Mouse (Mus musculus): Measurements from ENCODE around the gene Zdbf2. TPM values are rescaled to one million over a fixed set of nuclear protein-coding genes. Genes with fewer than 3 reads are reported as not detected.
"Not testable (repeated sequence)": the region's sequence is repeated elsewhere in the genome, so short reads cannot be mapped to it uniquely, and the experiment has no call there.

Gene Zdbf2
- polyA plus RNA-seq, 1 experiment, result not detected

GRCm38 (mm10) chr1:63274046-63274730 lies 1.1 kb downstream of the Zdbf2 start:
- TF ChIP-seq CEBPB (IDR thresholded peaks at IDR 0.05; ENCODE audit: low read depth) (no peak), FOSL1 (IDR thresholded peaks at IDR 0.05; ENCODE audit: insufficient read depth, low read length, poor library complexity, severe bottlenecking) (no peak), MYOD1 (IDR thresholded peaks at IDR 0.05; ENCODE audit: control insufficient read depth, insufficient read length, low read depth) (no peak), MAX (IDR thresholded peaks at IDR 0.05) (no peak), MYOG (IDR thresholded peaks at IDR 0.05; ENCODE audit: control insufficient read depth, extremely low read depth, insufficient read length) (no peak), USF1 (IDR thresholded peaks at IDR 0.05; ENCODE audit: low read depth) (no peak), CTCF (IDR thresholded peaks at IDR 0.05; ENCODE audit: control insufficient read depth, insufficient read depth, insufficient read length) (no peak)
- Histone ChIP-seq H3K79me2 (ENCODE audit: control insufficient read depth, insufficient read depth) (no peaks in the 10 kb centered on the region), H3K79me3 (ENCODE audit: low read depth) (no peaks in the 10 kb centered on the region), H3K36me3 (ENCODE audit: control insufficient read depth, insufficient read depth) (no peaks in the 10 kb centered on the region), H3ac (ENCODE audit: control insufficient read depth, insufficient read length, low read depth) (no peak overlapping the region), H3K4me3 (ENCODE audit: insufficient read depth, poor library complexity, severe bottlenecking) (no peak overlapping the region), H3K27me3 (ENCODE audit: control insufficient read depth, insufficient read depth, insufficient read length) (peaks cover 13% of the 10 kb centered on the region)

GRCm38 (mm10) chr1:63278106-63278505 lies 5.0 kb downstream of the Zdbf2 start:
- Histone ChIP-seq H3K36me3 (ENCODE audit: control insufficient read depth, insufficient read depth) (no peaks in the 10 kb centered on the region), H3K79me2 (ENCODE audit: control insufficient read depth, insufficient read depth) (no peaks in the 10 kb centered on the region), H3K27me3 (ENCODE audit: control insufficient read depth, insufficient read depth, insufficient read length) (peaks cover 10% of the 10 kb centered on the region), H3ac (ENCODE audit: control insufficient read depth, insufficient read length, low read depth) (no peak overlapping the region), H3K79me3 (ENCODE audit: low read depth) (no peaks in the 10 kb centered on the region), H3K4me3 (ENCODE audit: insufficient read depth, poor library complexity, severe bottlenecking) (no peak overlapping the region)
- no peak for TF ChIP-seq CTCF (IDR thresholded peaks at IDR 0.05; ENCODE audit: control insufficient read depth, insufficient read depth, insufficient read length)
- no peak for TF ChIP-seq MAX (IDR thresholded peaks at IDR 0.05)
- no peak for TF ChIP-seq USF1 (IDR thresholded peaks at IDR 0.05; ENCODE audit: low read depth)
- TF ChIP-seq FOSL1 (IDR thresholded peaks at IDR 0.05; ENCODE audit: insufficient read depth, low read length, poor library complexity, severe bottlenecking), result no peak
- TF ChIP-seq MYOG (IDR thresholded peaks at IDR 0.05; ENCODE audit: control insufficient read depth, extremely low read depth, insufficient read length), result no peak
- no peak for TF ChIP-seq CEBPB (IDR thresholded peaks at IDR 0.05; ENCODE audit: low read depth)
- no peak for TF ChIP-seq MYOD1 (IDR thresholded peaks at IDR 0.05; ENCODE audit: control insufficient read depth, insufficient read length, low read depth)

GRCm38 (mm10) chr1:63293965-63294364 lies 20.9 kb downstream of the Zdbf2 start:
- Histone ChIP-seq H3K79me2 (ENCODE audit: control insufficient read depth, insufficient read depth) (no peaks in the 10 kb centered on the region), H3K36me3 (ENCODE audit: control insufficient read depth, insufficient read depth) (no peaks in the 10 kb centered on the region), H3K79me3 (ENCODE audit: low read depth) (no peaks in the 10 kb centered on the region), H3K27me3 (ENCODE audit: control insufficient read depth, insufficient read depth, insufficient read length) (no peaks in the 10 kb centered on the region), H3K4me3 (ENCODE audit: insufficient read depth, poor library complexity, severe bottlenecking) (no peak overlapping the region), H3ac (ENCODE audit: control insufficient read depth, insufficient read length, low read depth) (no peak overlapping the region)
- TF ChIP-seq FOSL1 (IDR thresholded peaks at IDR 0.05; ENCODE audit: insufficient read depth, low read length, poor library complexity, severe bottlenecking), result no peak
- no peak for TF ChIP-seq CEBPB (IDR thresholded peaks at IDR 0.05; ENCODE audit: low read depth)
- no peak for TF ChIP-seq CTCF (IDR thresholded peaks at IDR 0.05; ENCODE audit: control insufficient read depth, insufficient read depth, insufficient read length)
- TF ChIP-seq MYOG (IDR thresholded peaks at IDR 0.05; ENCODE audit: control insufficient read depth, extremely low read depth, insufficient read length), result no peak
- TF ChIP-seq MYOD1 (IDR thresholded peaks at IDR 0.05; ENCODE audit: control insufficient read depth, insufficient read length, low read depth), result no peak
- no peak for TF ChIP-seq USF1 (IDR thresholded peaks at IDR 0.05; ENCODE audit: low read depth)
- no peak for TF ChIP-seq MAX (IDR thresholded peaks at IDR 0.05)

- Histone ChIP-seq H3K36me3 (ENCODE audit: control insufficient read depth, insufficient read depth) (no peaks in the 10 kb centered on the region), H3K27me3 (ENCODE audit: control insufficient read depth, insufficient read depth, insufficient read length) (no peaks in the 10 kb centered on the region), H3K79me3 (ENCODE audit: low read depth) (no peaks in the 10 kb centered on the region), H3ac (ENCODE audit: control insufficient read depth, insufficient read length, low read depth) (no peak overlapping the region), H3K4me3 (ENCODE audit: insufficient read depth, poor library complexity, severe bottlenecking) (no peak overlapping the region), H3K79me2 (ENCODE audit: control insufficient read depth, insufficient read depth) (no peaks in the 10 kb centered on the region)
- no peak for TF ChIP-seq CTCF (IDR thresholded peaks at IDR 0.05; ENCODE audit: control insufficient read depth, insufficient read depth, insufficient read length)
- no peak for TF ChIP-seq MYOG (IDR thresholded peaks at IDR 0.05; ENCODE audit: control insufficient read depth, extremely low read depth, insufficient read length)
- TF ChIP-seq FOSL1 (IDR thresholded peaks at IDR 0.05; ENCODE audit: insufficient read depth, low read length, poor library complexity, severe bottlenecking), result no peak
- no peak for TF ChIP-seq USF1 (IDR thresholded peaks at IDR 0.05; ENCODE audit: low read depth)
- no peak for TF ChIP-seq MYOD1 (IDR thresholded peaks at IDR 0.05; ENCODE audit: control insufficient read depth, insufficient read length, low read depth)
- no peak for TF ChIP-seq MAX (IDR thresholded peaks at IDR 0.05)
- TF ChIP-seq CEBPB (IDR thresholded peaks at IDR 0.05; ENCODE audit: low read depth), result no peak
Observed at GRCm38 (mm10) chr1:63309661-63310060, 36.6 kb downstream of the Zdbf2 start.

- not testable (repeated sequence) for H3ac ChIP-seq (ENCODE audit: control insufficient read depth, insufficient read length, low read depth); H3K4me3 ChIP-seq (ENCODE audit: insufficient read depth, poor library complexity, severe bottlenecking); H3K79me3 ChIP-seq (ENCODE audit: low read depth)
Observed at GRCm38 (mm10) chr1:63323565-63324132, 50.6 kb downstream of the Zdbf2 start.

More at GRCm38 (mm10) chr1:63323565-63324132, 50.6 kb downstream of the Zdbf2 start:
- not testable (repeated sequence) for H3K79me2 ChIP-seq (ENCODE audit: control insufficient read depth, insufficient read depth); H3K36me3 ChIP-seq (ENCODE audit: control insufficient read depth, insufficient read depth); H3K27me3 ChIP-seq (ENCODE audit: control insufficient read depth, insufficient read depth, insufficient read length)

Small RNA genes within 50 kb of the gene (microRNA-seq; reads per million reads assigned to microRNA genes)
- gene Gm24513 (ENCODE audit: borderline microRNAs expressed), result not detected

Other genes starting within 250 kb of the Zdbf2 start
- 2.1 TPM for gene Ino80d, start 158.6 kb upstream of the Zdbf2 start, polyA plus RNA-seq (2012; fragmentation: generic; extraction: Trizol)
- 1,453 TPM for gene Eef1b2, start 96.4 kb upstream of the Zdbf2 start, polyA plus RNA-seq (2012; fragmentation: generic; extraction: Trizol)
- gene Ndufs1, start 96.4 kb upstream of the Zdbf2 start, polyA plus RNA-seq (2012; fragmentation: generic; extraction: Trizol), result 44.8 TPM
- gene Gpr1, start 58.7 kb upstream of the Zdbf2 start, polyA plus RNA-seq (2012; fragmentation: generic; extraction: Trizol), result not detected
- gene Adam23, start 172.6 kb downstream of the Zdbf2 start, polyA plus RNA-seq (2012; fragmentation: generic; extraction: Trizol), result 0.62 TPM

All from C2C12 (cell line).